Mouse (Mus musculus): Measurements from ENCODE around the gene Lrrc75a.

The Lrrc75a gene

GRCm38 (mm10) chr11:62557205-62557604, 91.1 kb downstream of the Lrrc75a start:
- no peak for DNase-seq (ENCODE audit: extremely low read depth, low read depth)

- no peak for DNase-seq (ENCODE audit: extremely low read depth, low read depth)
Observed at GRCm38 (mm10) chr11:62555896-62556412, 92.4 kb downstream of the Lrrc75a start.

- DNase-seq (ENCODE audit: extremely low read depth, low read depth) = no peak
Observed at GRCm38 (mm10) chr11:62554934-62555517, 93.3 kb downstream of the Lrrc75a start.

Measured in MEL-GATA-1-ER (cell line).